Mouse (Mus musculus) kidney, postnatal 25 days (tissue): ENCODE data around the gene Ppia.
"Not testable (repeated sequence)": the region's sequence is repeated elsewhere in the genome, so short reads cannot be mapped to it uniquely, and the experiment has no call there.

Source experiments
- DNase-seq, 2 experiments: peaks; one replicate each; pipeline ENCODE4 v3.0.0; 2021; ENCODE audit warnings: mixed read lengths in 2 of 2

The Ppia gene

GRCm38 (mm10) chr11:6404699-6405566, 10.3 kb upstream of the Ppia start:
- DNase-seq = no peak

GRCm38 (mm10) chr11:6405591-6406081, 9.6 kb upstream of the Ppia start:
- DNase-seq = peak; percentile 76 to 83

GRCm38 (mm10) chr11:6406251-6407161, 8.7 kb upstream of the Ppia start:
- DNase-seq = peak; percentile 90 to 95

GRCm38 (mm10) chr11:6407162-6407621, 8.1 kb upstream of the Ppia start:
- no peak for DNase-seq

- DNase-seq = peak in 1 of 2 experiments; percentile 59
Measured at GRCm38 (mm10) chr11:6410050-6410602, 5.1 kb upstream of the Ppia start.

- DNase-seq = peak in 1 of 2 experiments; percentile 31
Measured at GRCm38 (mm10) chr11:6410755-6411154, 4.5 kb upstream of the Ppia start.

- DNase-seq = peak; percentile 83 to 94
Measured at GRCm38 (mm10) chr11:6411684-6412083, 3.6 kb upstream of the Ppia start.

GRCm38 (mm10) chr11:6413264-6413663, 2.0 kb upstream of the Ppia start:
- DNase-seq = no peak

- DNase-seq = peak; percentile 96 to 98
Measured at GRCm38 (mm10) chr11:6415551-6416404, 535 bp downstream of the Ppia start.

GRCm38 (mm10) chr11:6416405-6417034, 1.3 kb downstream of the Ppia start:
- peak; percentile 82 to 92 for DNase-seq

GRCm38 (mm10) chr11:6417069-6417468, 1.8 kb downstream of the Ppia start:
- no peak for DNase-seq

- no peak for DNase-seq
Measured at GRCm38 (mm10) chr11:6417490-6417889, 2.2 kb downstream of the Ppia start.

GRCm38 (mm10) chr11:6418751-6419150, 3.5 kb downstream of the Ppia start:
- no peak for DNase-seq

- not testable (repeated sequence) for DNase-seq
Measured at GRCm38 (mm10) chr11:6419156-6419555, 3.9 kb downstream of the Ppia start.

- no peak for DNase-seq
Measured at GRCm38 (mm10) chr11:6420283-6420703, 5.0 kb downstream of the Ppia start.

GRCm38 (mm10) chr11:6420722-6421350, 5.6 kb downstream of the Ppia start:
- DNase-seq = no peak

GRCm38 (mm10) chr11:6430186-6430585, 14.9 kb downstream of the Ppia start:
- DNase-seq = no peak

GRCm38 (mm10) chr11:6436442-6436841, 21.2 kb downstream of the Ppia start:
- peak; percentile 67 to 77 for DNase-seq

- no peak for DNase-seq
Measured at GRCm38 (mm10) chr11:6437667-6438066, 22.4 kb downstream of the Ppia start.

GRCm38 (mm10) chr11:6440171-6440570, 24.9 kb downstream of the Ppia start:
- DNase-seq = no peak

- no peak for DNase-seq
Measured at GRCm38 (mm10) chr11:6442566-6442965, 27.3 kb downstream of the Ppia start.
